Mouse (Mus musculus): ENCODE results near the gene Gm10413.
"Not testable (repeated sequence)": the region's sequence is repeated elsewhere in the genome, so short reads cannot be mapped to it uniquely, and the experiment has no call there.

Gene Gm10413

DNA sequence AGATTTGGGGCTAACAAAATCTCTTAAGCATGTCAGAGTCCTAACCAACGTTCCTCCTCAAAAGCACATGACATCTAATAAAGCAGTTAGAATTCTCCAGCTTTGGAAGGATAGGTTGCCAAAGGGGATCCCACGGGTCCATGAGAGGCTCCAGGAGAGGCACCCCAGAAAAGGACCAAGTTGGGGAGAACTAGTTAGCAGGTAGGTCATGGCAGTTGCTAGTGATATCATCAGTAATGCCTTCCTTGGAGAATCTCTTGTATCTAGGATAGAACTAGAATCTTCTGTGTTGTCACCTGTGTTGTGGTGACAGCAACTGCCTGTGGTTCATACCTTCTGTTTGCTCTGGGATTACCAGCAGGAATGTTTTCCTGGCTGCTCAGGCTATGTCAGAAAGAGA is at the start of gene Gm10413:
Gm10413 (plus strand) TSS at position 301 of the 400 bp plus-strand sequence.
- not testable (repeated sequence) for DNase-seq (ENCODE audit: low read depth, low spot score)

- not testable (repeated sequence) for DNase-seq (ENCODE audit: low read depth, low spot score)
These were observed 17.4 kb downstream of the Gm10413 start, which contains the start of gene Gm10409 for GRCm38 (mm10) chr14:3412314-3412713. Gm10409 (plus strand) TSS chr14:3412614.

DNA sequence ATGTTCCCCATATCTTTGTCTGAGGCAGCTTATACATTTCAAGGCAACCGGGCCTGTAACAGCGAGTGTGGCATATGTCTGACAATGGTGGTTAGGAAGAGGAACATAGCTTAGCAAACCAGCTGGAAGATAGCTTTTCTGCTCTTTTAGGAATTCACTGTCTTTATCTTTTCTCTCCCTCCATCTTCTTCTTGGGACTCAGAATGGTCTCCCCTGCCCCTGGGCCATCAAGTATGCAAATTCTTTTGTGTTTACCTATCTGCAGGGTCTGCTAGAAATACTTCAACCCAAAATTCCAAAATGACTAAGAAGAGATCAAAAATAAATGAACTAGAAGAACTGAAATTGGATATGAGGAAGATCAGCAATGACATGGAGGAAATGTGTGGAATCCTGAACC is 32.9 kb downstream of the Gm10413 start, which contains the start of gene Gm3005:
Gm3005 (plus strand) TSS at position 301 of the 400 bp plus-strand sequence.
- DNase-seq (ENCODE audit: low read depth, low spot score), result not testable (repeated sequence)

DNA sequence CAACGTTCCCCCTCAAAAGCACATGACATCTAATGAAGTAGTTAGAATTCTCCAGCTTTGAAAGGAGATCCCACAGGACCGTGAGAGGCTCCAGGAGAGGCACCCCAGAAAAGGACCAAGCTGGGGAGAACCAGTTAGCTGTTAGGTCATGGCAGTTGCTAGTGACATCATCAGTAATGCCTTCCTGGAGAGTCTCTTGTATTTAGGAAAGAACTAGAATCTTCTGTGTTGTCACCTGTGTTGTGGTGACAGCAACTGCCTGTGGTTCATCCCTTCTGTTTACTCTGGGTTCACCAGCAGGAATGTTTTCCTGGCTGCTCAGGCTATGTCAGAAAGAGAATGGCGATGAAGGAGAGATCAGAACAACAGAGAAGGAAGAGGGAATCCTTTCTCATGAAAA is 54.2 kb downstream of the Gm10413 start, which contains the start of gene Gm10408:
Gm10408 (plus strand) TSS at position 301 of the 400 bp plus-strand sequence.
- DNase-seq (ENCODE audit: low read depth, low spot score), result not testable (repeated sequence)

All from brain, embryonic 18.5 days (tissue).